Mouse (Mus musculus) midbrain, embryonic 15.5 days (tissue): ENCODE measurements around the gene Gm10234. TPM values are rescaled to one million over a fixed set of nuclear protein-coding genes. Genes with fewer than 3 reads are reported as not detected.

Source experiments
- polyA plus RNA-seq: library from polyadenylated mRNA; unstranded; fragments of >200 nt; fragmentation: Nextera tagmentation; extraction: Ambion mirVana; gene quantifications from 2 replicates; pipeline ENCODE4 v1.2.1, GENCODE M21; 2015

Gene Gm10234
- polyA plus RNA-seq, 1 experiment from 2014 or later, result not detected

Other genes with a start within 250 kb of the Gm10234 start
- 4.1 and 4.2 TPM in 2 replicates for gene Kbtbd8, start 204.9 kb upstream of the Gm10234 start, polyA plus RNA-seq